ENCODE assay signal across 23 mouse cellular contexts in genomic region chr6:99541105-99541504, GRCm38 (mm10). TPM values are rescaled to one million over a fixed set of nuclear protein-coding genes. Genes with fewer than 3 reads are reported as not detected.
A peak's percentile ranks its signal among the peaks of the same experiment; 100 is the strongest.
DNase-seq lines count a peak whose midpoint lies in the region; ATAC-seq and TF ChIP-seq lines count a peak whose summit lies in the region.
"Had no signal": no experiment of that assay in that cellular context is flagged by ENCODE, and none has a peak within 500 bp of the region (broad histone marks: within the 10 kb centered on the region; RNA-seq: fewer than 3 reads in every experiment).

No protein-coding gene starts in this region.

- no peak overlapping the region for H3K4me3 ChIP-seq in lung, embryonic 16.5 days (ENCODE audit: low read length)
- H3K4me3 ChIP-seq in gastrocnemius, adult 2 months, result no peak overlapping the region
- H3K4me3 ChIP-seq: embryonic facial prominence, embryonic 10.5 days; forebrain, embryonic 13.5 days; heart, embryonic 15.5 days; hindbrain, embryonic 15.5 days had no signal

- H3K27ac ChIP-seq in lung, embryonic 16.5 days (ENCODE audit: low read length), result peak overlapping the region; percentile 34
- H3K27ac ChIP-seq in gastrocnemius, adult 2 months, result no peak overlapping the region
- H3K27ac ChIP-seq: embryonic facial prominence, embryonic 10.5 days; forebrain, embryonic 13.5 days; heart, embryonic 15.5 days; hindbrain, embryonic 15.5 days had no signal

- TF ChIP-seq CTCF in gastrocnemius, adult 2 months (IDR thresholded peaks at IDR 0.05), result no peak

- peak; percentile 10 for DNase-seq in heart, adult 11 months
- no peak for DNase-seq in heart, postnatal 25 days (ENCODE audit: low spot score)
- no peak for DNase-seq in lung, adult 18-20 months
- peak; percentile 21 for DNase-seq in ovary, postnatal 36 days (ENCODE audit: low spot score)
- DNase-seq in ovary, postnatal 10 days (ENCODE audit: low spot score), result no peak
- DNase-seq in gastrocnemius, adult 2 months, result no peak
- DNase-seq: adrenal gland, adult 8-10 months; adrenal gland, postnatal 36 days; B cell, adult 2 months; cerebellum, adult 2 months; cerebellum, postnatal 10 days; forebrain, postnatal 0 days; gastrocnemius, postnatal 36 days; heart, adult 18-20 months; heart, postnatal 36 days had no signal

- no peak for ATAC-seq in lung, embryonic 16.5 days (ENCODE audit: low read depth)
- ATAC-seq: CD4-positive, CD25-positive, alpha-beta regulatory T cell, adult 4 months; forebrain, embryonic 13.5 days; forebrain, postnatal 0 days; Patski had no signal

- 14% methylated on average over 3 of the region's 3 CpGs for WGBS in lung, embryonic 16.5 days

- no peaks in the 10 kb centered on the region for H3K36me3 ChIP-seq in lung, embryonic 16.5 days (ENCODE audit: control insufficient read depth, insufficient read depth, low read length)
- H3K36me3 ChIP-seq: embryonic facial prominence, embryonic 10.5 days; heart, embryonic 15.5 days; hindbrain, embryonic 15.5 days had no signal

- H3K4me2 ChIP-seq in lung, embryonic 16.5 days (ENCODE audit: low read depth, low read length), result no peak overlapping the region
- H3K4me2 ChIP-seq: forebrain, embryonic 13.5 days; heart, embryonic 11.5 days; heart, embryonic 15.5 days; hindbrain, embryonic 15.5 days had no signal

- H3K9ac ChIP-seq in lung, embryonic 16.5 days (ENCODE audit: low read length), result no peak overlapping the region
- H3K9ac ChIP-seq: forebrain, embryonic 13.5 days; forebrain, postnatal 0 days; heart, embryonic 15.5 days; hindbrain, embryonic 15.5 days had no signal

- H3K9me3 ChIP-seq in lung, embryonic 16.5 days (ENCODE audit: control insufficient read depth, low read length), result no peaks in the 10 kb centered on the region
- H3K9me3 ChIP-seq: embryonic facial prominence, embryonic 10.5 days; forebrain, embryonic 13.5 days; heart, embryonic 15.5 days; hindbrain, embryonic 15.5 days had no signal

- no peaks in the 10 kb centered on the region for H3K27me3 ChIP-seq in lung, embryonic 16.5 days (ENCODE audit: control insufficient read depth, insufficient read depth, low read depth, low read length)
- H3K27me3 ChIP-seq: forebrain, embryonic 13.5 days; heart, embryonic 15.5 days; hindbrain, embryonic 15.5 days; Patski had no signal

- H3K4me1 ChIP-seq in lung, embryonic 16.5 days (replicated peaks; ENCODE audit: control insufficient read depth, insufficient read depth, low read length), result peaks cover 19% of the 10 kb centered on the region
- H3K4me1 ChIP-seq: forebrain, embryonic 13.5 days; hindbrain, embryonic 15.5 days had no signal

- intact Hi-C loops in heart, postnatal 25 days (cut with DNase I), result no loop called here
- intact Hi-C loops in gastrocnemius, adult 2 months (cut with DNase I), result no loop called here

RNA-seq across cellular contexts. Expression of gene Foxp1, which starts 18.6 kb away (rescaled TPM):
- 10 to 100 TPM; 33.6 to 35.3 TPM for total RNA-seq in heart, postnatal 25 days (2021)
- polyA plus RNA-seq in lung, embryonic 16.5 days (2015; fragmentation: Nextera tagmentation; extraction: Ambion mirVana), result 104 and 116 TPM in 2 replicates
- total RNA-seq in gastrocnemius, adult 2 months (2021), result 10 to 100 TPM; 17.4 to 20.9 TPM

Comparison
In these comparisons a context has a peak if more than half of its experiments do, and no peak if none do; other contexts are left out.
1. DNase-seq: peak in heart, adult 11 months (single experiment) and ovary, postnatal 36 days (single experiment); none in heart, postnatal 25 days (single experiment), lung, adult 18-20 months (0 of 2), ovary, postnatal 10 days (single experiment) and gastrocnemius, adult 2 months (single experiment).